Mouse (Mus musculus) kidney, embryonic 15.5 days (tissue): ENCODE data around the gene Parvb. TPM values are rescaled to one million over a fixed set of nuclear protein-coding genes. Genes with fewer than 3 reads are reported as not detected.

Source experiments
- ATAC-seq: fragments of 200-750 bp; cut with Nextera tagmentation; replicated peaks from 2 replicates; pipeline ENCODE4 v1.8.0; 2017; ENCODE audit warnings: moderate TSS enrichment; ENCODE audit not compliant: low FRiP score
- H3K27ac ChIP-seq: fragments of 300-500 bp; sonication (generic); 2 replicates; pipeline ENCODE4 v1.5.1; 2015; ENCODE audit warnings: mild to moderate bottlenecking, inconsistent platforms
- H3K27me3 ChIP-seq: fragments of 300-500 bp; sonication (generic); 2 replicates; pipeline ENCODE4 v1.6.1; 2015; ENCODE audit warnings: inconsistent platforms
- H3K36me3 ChIP-seq: fragments of 300-500 bp; sonication (generic); 2 replicates; pipeline ENCODE4 v1.6.1; 2015; ENCODE audit warnings: inconsistent platforms
- H3K4me1 ChIP-seq: fragments of 300-500 bp; sonication (generic); 2 replicates; pipeline ENCODE4 v1.6.1; 2015; ENCODE audit warnings: inconsistent platforms
- H3K4me2 ChIP-seq: fragments of 300-500 bp; sonication (generic); 2 replicates; pipeline ENCODE4 v1.6.1; 2015; ENCODE audit warnings: moderate library complexity, mild to moderate bottlenecking, inconsistent platforms
- H3K4me3 ChIP-seq: fragments of 300-500 bp; sonication (generic); replicated peaks from 2 replicates; pipeline ENCODE4 v1.5.1; 2015; ENCODE audit warnings: mild to moderate bottlenecking, inconsistent platforms
- H3K9ac ChIP-seq: fragments of 300-500 bp; sonication (generic); 2 replicates; pipeline ENCODE4 v1.6.1; 2015; ENCODE audit warnings: mild to moderate bottlenecking, inconsistent platforms
- H3K9me3 ChIP-seq: fragments of 300-500 bp; sonication (generic); replicated peaks from 2 replicates; pipeline ENCODE4 v1.6.1; 2016; ENCODE audit warnings: inconsistent platforms
- WGBS: fragments of 180-500 bp; shearing (Covaris S2); methylation state at CpG from one replicate; pipeline ENCODE4 v1.1.7; 2015; ENCODE audit warnings: mixed read lengths; 5-methylcytosine and 5-hydroxymethylcytosine counted together
- polyA plus RNA-seq: library from polyadenylated mRNA; unstranded; fragments of >200 nt; fragmentation: Nextera tagmentation; extraction: Ambion mirVana; gene quantifications from 2 replicates; pipeline ENCODE4 v1.2.1, GENCODE M21; 2015

Gene Parvb
- polyA plus RNA-seq, 1 experiment from 2014 or later = 4.7 TPM

- Histone ChIP-seq H3K36me3 (no peaks in the 10 kb centered on the region), H3K27ac (peak overlapping the region; percentile 18; the same call in 1 of the 2 replicates), H3K4me2 (no peak overlapping the region), H3K9me3 (no peaks in the 10 kb centered on the region), H3K4me3 (no peak overlapping the region), H3K4me1 (peaks cover 49% of the 10 kb centered on the region), H3K9ac (no peak overlapping the region), H3K27me3 (0 out of 2 replicates have a peak, but pooled peaks cover 3% of the 10 kb centered on the region)
- 0 out of 2 replicates have a peak, but pooled peaks have one; percentile 11 for ATAC-seq
- WGBS = 49% methylated on average over 15 of the region's 15 CpGs
Observed at GRCm38 (mm10) chr15:84315276-84316046, 83.6 kb downstream of the Parvb start.

- no peaks in the 10 kb centered on the region for H3K27me3 ChIP-seq
- H3K4me1 ChIP-seq = peaks cover 17% of the 10 kb centered on the region
- no peak overlapping the region for H3K4me2 ChIP-seq
- H3K9ac ChIP-seq = no peak overlapping the region
- no peak overlapping the region for H3K4me3 ChIP-seq
- 89% methylated on average over 4 of the region's 4 CpGs for WGBS
- ATAC-seq = no peak
- H3K27ac ChIP-seq = no peak overlapping the region
- no peaks in the 10 kb centered on the region for H3K36me3 ChIP-seq
- H3K9me3 ChIP-seq = no peaks in the 10 kb centered on the region
Observed at GRCm38 (mm10) chr15:84319393-84319792, 87.5 kb downstream of the Parvb start.

GRCm38 (mm10) chr15:84321544-84322174 lies 89.8 kb downstream of the Parvb start:
- Histone ChIP-seq H3K9ac (no peak overlapping the region), H3K27ac (no peak overlapping the region), H3K4me2 (no peak overlapping the region), H3K4me1 (peaks cover 15% of the 10 kb centered on the region; the same call in 1 of the 2 replicates), H3K27me3 (no peaks in the 10 kb centered on the region), H3K9me3 (no peaks in the 10 kb centered on the region), H3K4me3 (no peak overlapping the region), H3K36me3 (no peaks in the 10 kb centered on the region)
- no peak for ATAC-seq
- WGBS = 76% methylated on average over 7 of the region's 8 CpGs

GRCm38 (mm10) chr15:84323966-84324869 lies 92.4 kb downstream of the Parvb start, which contains the start of gene Parvg:
Gene Parvg, plus strand, starts transcription at chr15:84324026.
- ATAC-seq = no peak
- H3K9me3 ChIP-seq = no peaks in the 10 kb centered on the region
- H3K9ac ChIP-seq = no peak within 1 kb of the TSS
- H3K4me2 ChIP-seq = no peak within 1 kb of the TSS
- 81% methylated on average over 10 of the region's 10 CpGs for WGBS
- H3K4me1 ChIP-seq = peaks cover 21% of the 10 kb centered on the region; the same call in 1 of the 2 replicates
- H3K36me3 ChIP-seq = no peaks in the 10 kb centered on the region
- no peak within 1 kb of the TSS for H3K27ac ChIP-seq
- no peaks in the 10 kb centered on the region for H3K27me3 ChIP-seq
- 0 out of 2 replicates have a peak within 1 kb of the TSS, but pooled peaks have one; percentile 2 for H3K4me3 ChIP-seq

- H3K36me3 ChIP-seq = no peaks in the 10 kb centered on the region
- ATAC-seq = no peak
- no peaks in the 10 kb centered on the region for H3K27me3 ChIP-seq
- H3K27ac ChIP-seq = no peak overlapping the region
- 0 out of 2 replicates have a peak overlapping the region, but pooled peaks have one; percentile 2 for H3K4me3 ChIP-seq
- 56% methylated on average over 8 of the region's 8 CpGs for WGBS
- H3K4me1 ChIP-seq = peaks cover 29% of the 10 kb centered on the region
- H3K4me2 ChIP-seq = no peak overlapping the region
- H3K9ac ChIP-seq = no peak overlapping the region
- H3K9me3 ChIP-seq = no peaks in the 10 kb centered on the region
Observed at GRCm38 (mm10) chr15:84324870-84325553, 93.2 kb downstream of the Parvb start.

- Histone ChIP-seq H3K27ac (no peak overlapping the region), H3K4me2 (no peak overlapping the region), H3K9me3 (no peaks in the 10 kb centered on the region), H3K4me3 (no peak overlapping the region), H3K27me3 (no peaks in the 10 kb centered on the region), H3K4me1 (peaks cover 32% of the 10 kb centered on the region), H3K9ac (no peak overlapping the region), H3K36me3 (no peaks in the 10 kb centered on the region)
- 47% methylated on average over 12 of the region's 12 CpGs for WGBS
- ATAC-seq = peak; percentile 33; the same call in 1 of the 2 replicates
Observed at GRCm38 (mm10) chr15:84325736-84326135, 93.9 kb downstream of the Parvb start.

GRCm38 (mm10) chr15:84328870-84329269 lies 97.0 kb downstream of the Parvb start:
- no peak for ATAC-seq
- H3K36me3 ChIP-seq = no peaks in the 10 kb centered on the region
- 66% methylated on average over 10 of the region's 10 CpGs for WGBS
- peaks cover 37% of the 10 kb centered on the region for H3K4me1 ChIP-seq
- no peak overlapping the region for H3K4me2 ChIP-seq
- no peaks in the 10 kb centered on the region for H3K27me3 ChIP-seq
- H3K9me3 ChIP-seq = no peaks in the 10 kb centered on the region
- no peak overlapping the region for H3K4me3 ChIP-seq
- no peak overlapping the region for H3K27ac ChIP-seq
- H3K9ac ChIP-seq = no peak overlapping the region

GRCm38 (mm10) chr15:84329940-84330339 lies 98.1 kb downstream of the Parvb start:
- Histone ChIP-seq H3K27ac (no peak overlapping the region), H3K4me3 (no peak overlapping the region), H3K4me1 (peaks cover 33% of the 10 kb centered on the region), H3K9me3 (no peaks in the 10 kb centered on the region), H3K27me3 (no peaks in the 10 kb centered on the region), H3K9ac (no peak overlapping the region), H3K36me3 (no peaks in the 10 kb centered on the region), H3K4me2 (no peak overlapping the region)
- peak; percentile 57; the same call in 1 of the 2 replicates for ATAC-seq
- 40% methylated on average over 8 of the region's 8 CpGs for WGBS

- 54% methylated on average over 4 of the region's 4 CpGs for WGBS
- no peak; the same call in 1 of the 2 replicates for ATAC-seq
- Histone ChIP-seq H3K36me3 (no peaks in the 10 kb centered on the region), H3K4me3 (no peak overlapping the region), H3K27me3 (no peaks in the 10 kb centered on the region), H3K9ac (no peak overlapping the region), H3K4me1 (peaks cover 22% of the 10 kb centered on the region), H3K4me2 (no peak overlapping the region), H3K9me3 (no peaks in the 10 kb centered on the region), H3K27ac (no peak overlapping the region)
Observed at GRCm38 (mm10) chr15:84331066-84331612, 99.3 kb downstream of the Parvb start.

GRCm38 (mm10) chr15:84336281-84336817 lies 104.5 kb downstream of the Parvb start:
- no peaks in the 10 kb centered on the region for H3K9me3 ChIP-seq
- H3K4me3 ChIP-seq = no peak overlapping the region
- no peak overlapping the region for H3K4me2 ChIP-seq
- H3K36me3 ChIP-seq = no peaks in the 10 kb centered on the region
- H3K4me1 ChIP-seq = 0 out of 2 replicates have a peak, but pooled peaks cover 4% of the 10 kb centered on the region
- ATAC-seq = no peak
- 67% methylated on average over 12 of the region's 12 CpGs for WGBS
- no peak overlapping the region for H3K9ac ChIP-seq
- H3K27me3 ChIP-seq = no peaks in the 10 kb centered on the region
- no peak overlapping the region for H3K27ac ChIP-seq

GRCm38 (mm10) chr15:84337599-84337998 lies 105.8 kb downstream of the Parvb start:
- Histone ChIP-seq H3K9me3 (no peaks in the 10 kb centered on the region), H3K9ac (no peak overlapping the region), H3K27ac (no peak overlapping the region), H3K4me2 (no peak overlapping the region), H3K36me3 (no peaks in the 10 kb centered on the region), H3K4me3 (no peak overlapping the region), H3K27me3 (no peaks in the 10 kb centered on the region), H3K4me1 (0 out of 2 replicates have a peak, but pooled peaks cover 4% of the 10 kb centered on the region)
- WGBS = 78% methylated on average over 5 of the region's 5 CpGs
- ATAC-seq = no peak
